Mouse (Mus musculus) bone marrow, adult 2 months (tissue): ENCODE data around the gene Kidins220. TPM values are rescaled to one million over a fixed set of nuclear protein-coding genes. Genes with fewer than 3 reads are reported as not detected.

Source experiments
- H3K27ac ChIP-seq: fragments of 200-500 bp; 2 replicates; pipeline ENCODE4 v1.5.1; 2012; ENCODE audit warnings: low read depth, mild to moderate bottlenecking, control low read depth, inconsistent platforms, low read length; ENCODE audit not compliant: control insufficient read depth, poor library complexity, insufficient read depth
- H3K4me1 ChIP-seq: fragments of 200-500 bp; 2 replicates; pipeline ENCODE4 v1.6.1; 2011; ENCODE audit warnings: low read length; ENCODE audit not compliant: control insufficient read depth, insufficient read depth
- H3K4me3 ChIP-seq: fragments of 200-500 bp; replicated peaks from 2 replicates; pipeline ENCODE3; 2011; ENCODE audit warnings: mild to moderate bottlenecking, low read depth, low read length, control low read depth; ENCODE audit not compliant: control insufficient read depth
- CTCF ChIP-seq: fragments of 200-500 bp; IDR thresholded peaks from 2 replicates; pipeline ENCODE4 v1.5.1; 2011; ENCODE audit warnings: low read length, control low read depth; ENCODE audit not compliant: control insufficient read depth, insufficient read depth
- POLR2A ChIP-seq: fragments of 200-500 bp; IDR thresholded peaks from 2 replicates; pipeline ENCODE4 v1.6.1; 2011; ENCODE audit warnings: low read depth, mild to moderate bottlenecking, control low read depth, low read length, borderline replicate concordance; ENCODE audit not compliant: control insufficient read depth
- WGBS: fragments of 180-500 bp; shearing (Covaris S2); methylation state at CpG from one replicate; pipeline ENCODE4 v1.1.7; 2018; 5-methylcytosine and 5-hydroxymethylcytosine counted together
- polyA plus RNA-seq: library from polyadenylated mRNA; stranded (reverse); fragments of >200 nt; gene quantifications from 2 replicates; pipeline ENCODE4 v1.2.4, GENCODE M21; 2011; ENCODE audit warnings: low replicate concordance; ENCODE audit not compliant: missing spikeins, insufficient read depth, insufficient read length

The Kidins220 gene
- polyA plus RNA-seq, 1 experiment = 33.2 TPM

GRCm38 (mm10) chr12:24971490-24972200, 3.1 kb upstream of the Kidins220 start:
- TF ChIP-seq POLR2A (no peak), CTCF (no peak)
- Histone ChIP-seq H3K4me3 (no peak overlapping the region), H3K27ac (no peak overlapping the region), H3K4me1 (peaks cover 2% of the 10 kb centered on the region)
- 71% methylated on average over 5 of the region's 5 CpGs for WGBS

- 70% methylated on average over 8 of the region's 8 CpGs for WGBS
- no peak overlapping the region for H3K27ac ChIP-seq
Observed at GRCm38 (mm10) chr12:24972371-24973350, 2.1 kb upstream of the Kidins220 start.

GRCm38 (mm10) chr12:24973586-24973985, 1.1 kb upstream of the Kidins220 start:
- TF ChIP-seq CTCF (no peak), POLR2A (no peak)
- Histone ChIP-seq H3K27ac (no peak overlapping the region), H3K4me1 (peaks cover 2% of the 10 kb centered on the region), H3K4me3 (no peak overlapping the region)
- WGBS = 11% methylated on average over 5 of the region's 5 CpGs

More at GRCm38 (mm10) chr12:24972371-24973350, 2.1 kb upstream of the Kidins220 start:
- TF ChIP-seq POLR2A (no peak), CTCF (no peak)
- peaks cover 2% of the 10 kb centered on the region for H3K4me1 ChIP-seq
- H3K4me3 ChIP-seq = no peak overlapping the region

- WGBS = under 1% methylated on average over 30 of the region's 31 CpGs
- Histone ChIP-seq H3K27ac (peak overlapping the region; percentile 79), H3K4me1 (peaks cover 2% of the 10 kb centered on the region), H3K4me3 (peak overlapping the region; percentile 78)
- TF ChIP-seq POLR2A (no peak), CTCF (no peak)
Observed at GRCm38 (mm10) chr12:24975115-24975733, 499 bp downstream of the Kidins220 start.

- Histone ChIP-seq H3K27ac (no peak overlapping the region), H3K4me1 (no peaks in the 10 kb centered on the region; the same call in 1 of the 2 replicates), H3K4me3 (no peak overlapping the region)
- TF ChIP-seq POLR2A (no peak), CTCF (no peak)
- 75% methylated on average over 5 of the region's 5 CpGs for WGBS
Observed at GRCm38 (mm10) chr12:24985226-24985625, 10.5 kb downstream of the Kidins220 start.

- TF ChIP-seq POLR2A = no peak
- Histone ChIP-seq H3K4me1 (no peaks in the 10 kb centered on the region), H3K4me3 (no peak overlapping the region), H3K27ac (no peak overlapping the region)
- 92% methylated on average over 4 of the region's 4 CpGs for WGBS
Observed at GRCm38 (mm10) chr12:24995350-24995749, 20.6 kb downstream of the Kidins220 start.

- Histone ChIP-seq H3K4me3 (no peak overlapping the region), H3K4me1 (no peaks in the 10 kb centered on the region), H3K27ac (no peak overlapping the region)
- WGBS = 81% methylated on average over 6 of the region's 6 CpGs
- TF ChIP-seq POLR2A (no peak), CTCF (no peak)
Observed at GRCm38 (mm10) chr12:25005350-25005749, 30.6 kb downstream of the Kidins220 start.

- H3K4me3 ChIP-seq = no peak overlapping the region
- H3K27ac ChIP-seq = no peak overlapping the region
- H3K4me1 ChIP-seq = no peaks in the 10 kb centered on the region
- WGBS = 79% methylated on average over 9 of the region's 9 CpGs
- TF ChIP-seq CTCF (no peak), POLR2A (no peak)
Observed at GRCm38 (mm10) chr12:25009957-25010356, 35.2 kb downstream of the Kidins220 start.
